Mouse (Mus musculus): ENCODE measurements around the gene Cd80. TPM values are rescaled to one million over a fixed set of nuclear protein-coding genes. Genes with fewer than 3 reads are reported as not detected.
"Not testable (repeated sequence)": the region's sequence is repeated elsewhere in the genome, so short reads cannot be mapped to it uniquely, and the experiment has no call there.

The Cd80 gene
- polyA plus RNA-seq, 1 experiment from 2014 or later = 0.87 TPM

GRCm38 (mm10) chr16:38477241-38477608 lies 21.9 kb downstream of the Cd80 start:
- peak overlapping the region; percentile 65 for H3K4me2 ChIP-seq (replicated peaks)
- H3K27ac ChIP-seq (replicated peaks); H3K9ac ChIP-seq (replicated peaks); H3K9me3 ChIP-seq; H3K36me3 ChIP-seq; ATAC-seq (ENCODE audit: low FRiP score, low read depth); H3K27me3 ChIP-seq: not testable (repeated sequence)
- peak overlapping the region; percentile 37 for H3K4me3 ChIP-seq
- 59% methylated on average over 14 of the region's 14 CpGs for WGBS
- H3K4me1 ChIP-seq = peaks cover 10% of the 10 kb centered on the region

GRCm38 (mm10) chr16:38478296-38478695 lies 22.9 kb downstream of the Cd80 start:
- Histone ChIP-seq H3K27me3 (peaks cover 11% of the 10 kb centered on the region), H3K4me3 (no peak overlapping the region), H3K36me3 (no peaks in the 10 kb centered on the region), H3K9ac (replicated peaks) (no peak overlapping the region), H3K9me3 (no peaks in the 10 kb centered on the region), H3K4me1 (peaks cover 14% of the 10 kb centered on the region), H3K27ac (replicated peaks) (no peak overlapping the region), H3K4me2 (replicated peaks) (no peak overlapping the region)
- 92% methylated on average over 3 of the region's 3 CpGs for WGBS
- ATAC-seq (ENCODE audit: low FRiP score, low read depth) = no peak

- Histone ChIP-seq H3K4me2 (replicated peaks) (no peak overlapping the region), H3K9me3 (no peaks in the 10 kb centered on the region), H3K9ac (replicated peaks) (no peak overlapping the region), H3K27ac (replicated peaks) (no peak overlapping the region), H3K4me3 (no peak overlapping the region), H3K4me1 (peaks cover 18% of the 10 kb centered on the region), H3K27me3 (peaks cover 22% of the 10 kb centered on the region), H3K36me3 (no peaks in the 10 kb centered on the region)
- ATAC-seq (ENCODE audit: low FRiP score, low read depth) = no peak
- WGBS = 82% methylated on average over 4 of the region's 4 CpGs
These were observed 26.0 kb downstream of the Cd80 start for GRCm38 (mm10) chr16:38481327-38481726.

GRCm38 (mm10) chr16:38482780-38483562 lies 27.6 kb downstream of the Cd80 start:
- no peaks in the 10 kb centered on the region for H3K36me3 ChIP-seq
- 0 out of 2 replicates have a peak overlapping the region, but pooled peaks have one; percentile 34 for H3K9ac ChIP-seq (replicated peaks)
- H3K27ac ChIP-seq (replicated peaks) = no peak overlapping the region
- H3K27me3 ChIP-seq = peaks cover 19% of the 10 kb centered on the region
- peak overlapping the region; percentile 56 for H3K4me2 ChIP-seq (replicated peaks)
- peaks cover 10% of the 10 kb centered on the region; the same call in 1 of the 2 replicates for H3K4me1 ChIP-seq
- ATAC-seq (ENCODE audit: low FRiP score, low read depth) = no peak
- 17% methylated on average over 32 of the region's 32 CpGs for WGBS
- H3K9me3 ChIP-seq = no peaks in the 10 kb centered on the region
- peak overlapping the region; percentile 34 for H3K4me3 ChIP-seq

GRCm38 (mm10) chr16:38483582-38484309 lies 28.4 kb downstream of the Cd80 start:
- Histone ChIP-seq H3K9ac (replicated peaks) (0 out of 2 replicates have a peak overlapping the region, but pooled peaks have one; percentile 20), H3K27ac (replicated peaks) (no peak overlapping the region), H3K4me3 (peak overlapping the region; percentile 34), H3K36me3 (no peaks in the 10 kb centered on the region), H3K9me3 (no peaks in the 10 kb centered on the region), H3K4me1 (peaks cover 10% of the 10 kb centered on the region; the same call in 1 of the 2 replicates), H3K4me2 (replicated peaks) (peak overlapping the region; percentile 56), H3K27me3 (peaks cover 19% of the 10 kb centered on the region)
- no peak for ATAC-seq (ENCODE audit: low FRiP score, low read depth)
- 38% methylated on average over 42 of the region's 42 CpGs for WGBS

GRCm38 (mm10) chr16:38492551-38492950 lies 37.2 kb downstream of the Cd80 start:
- no peak overlapping the region for H3K4me2 ChIP-seq (replicated peaks)
- peaks cover 11% of the 10 kb centered on the region for H3K36me3 ChIP-seq
- WGBS = 89% methylated on average over 3 of the region's 3 CpGs
- no peaks in the 10 kb centered on the region for H3K9me3 ChIP-seq
- no peak overlapping the region for H3K9ac ChIP-seq (replicated peaks)
- H3K27me3 ChIP-seq = no peaks in the 10 kb centered on the region
- ATAC-seq (ENCODE audit: low FRiP score, low read depth) = no peak
- no peaks in the 10 kb centered on the region for H3K4me1 ChIP-seq
- H3K27ac ChIP-seq (replicated peaks) = no peak overlapping the region
- no peak overlapping the region for H3K4me3 ChIP-seq

- WGBS = 89% methylated on average over 10 of the region's 10 CpGs
- H3K36me3 ChIP-seq = peaks cover 23% of the 10 kb centered on the region
- H3K4me1 ChIP-seq = no peaks in the 10 kb centered on the region
These were observed 38.5 kb downstream of the Cd80 start for GRCm38 (mm10) chr16:38493890-38494289.

GRCm38 (mm10) chr16:38496604-38497140 lies 41.3 kb downstream of the Cd80 start:
- peaks cover 44% of the 10 kb centered on the region for H3K36me3 ChIP-seq
- ATAC-seq (ENCODE audit: low FRiP score, low read depth) = no peak
- H3K9ac ChIP-seq (replicated peaks) = no peak overlapping the region
- H3K4me2 ChIP-seq (replicated peaks) = no peak overlapping the region
- H3K4me3 ChIP-seq = no peak overlapping the region
- no peaks in the 10 kb centered on the region for H3K27me3 ChIP-seq
- WGBS = 85% methylated on average over 7 of the region's 7 CpGs
- no peaks in the 10 kb centered on the region for H3K4me1 ChIP-seq
- H3K27ac ChIP-seq (replicated peaks) = no peak overlapping the region
- no peaks in the 10 kb centered on the region for H3K9me3 ChIP-seq

More at GRCm38 (mm10) chr16:38493890-38494289, 38.5 kb downstream of the Cd80 start:
- Histone ChIP-seq H3K27ac (replicated peaks) (no peak overlapping the region), H3K4me3 (no peak overlapping the region), H3K9ac (replicated peaks) (no peak overlapping the region), H3K4me2 (replicated peaks) (no peak overlapping the region), H3K27me3 (no peaks in the 10 kb centered on the region), H3K9me3 (no peaks in the 10 kb centered on the region)
- ATAC-seq (ENCODE audit: low FRiP score, low read depth) = no peak

GRCm38 (mm10) chr16:38502469-38502868 lies 47.1 kb downstream of the Cd80 start:
- no peak overlapping the region for H3K27ac ChIP-seq (replicated peaks)
- H3K4me1 ChIP-seq = no peaks in the 10 kb centered on the region
- WGBS = 93% methylated on average over 10 of the region's 10 CpGs
- H3K4me3 ChIP-seq = no peak overlapping the region
- H3K27me3 ChIP-seq = no peaks in the 10 kb centered on the region
- H3K4me2 ChIP-seq (replicated peaks) = no peak overlapping the region
- H3K9me3 ChIP-seq = no peaks in the 10 kb centered on the region
- H3K9ac ChIP-seq (replicated peaks) = no peak overlapping the region
- H3K36me3 ChIP-seq = peaks cover 74% of the 10 kb centered on the region
- ATAC-seq (ENCODE audit: low FRiP score, low read depth) = no peak

GRCm38 (mm10) chr16:38503528-38503927 lies 48.2 kb downstream of the Cd80 start:
- no peak overlapping the region for H3K4me2 ChIP-seq (replicated peaks)
- H3K27me3 ChIP-seq = no peaks in the 10 kb centered on the region
- 92% methylated on average over 4 of the region's 4 CpGs for WGBS
- peaks cover 75% of the 10 kb centered on the region for H3K36me3 ChIP-seq
- H3K4me3 ChIP-seq = no peak overlapping the region
- H3K9me3 ChIP-seq = no peaks in the 10 kb centered on the region
- no peak overlapping the region for H3K9ac ChIP-seq (replicated peaks)
- no peak for ATAC-seq (ENCODE audit: low FRiP score, low read depth)
- no peaks in the 10 kb centered on the region for H3K4me1 ChIP-seq
- no peak overlapping the region for H3K27ac ChIP-seq (replicated peaks)

GRCm38 (mm10) chr16:38506041-38506634 lies 50.8 kb downstream of the Cd80 start:
- peak; percentile 78 for ATAC-seq (ENCODE audit: low FRiP score, low read depth)
- Histone ChIP-seq H3K9me3 (no peaks in the 10 kb centered on the region), H3K4me1 (no peaks in the 10 kb centered on the region), H3K9ac (replicated peaks) (no peak overlapping the region), H3K4me2 (replicated peaks) (no peak overlapping the region), H3K4me3 (no peak overlapping the region), H3K36me3 (peaks cover 73% of the 10 kb centered on the region), H3K27ac (replicated peaks) (no peak overlapping the region), H3K27me3 (no peaks in the 10 kb centered on the region)
- WGBS = 81% methylated on average over 4 of the region's 4 CpGs

GRCm38 (mm10) chr16:38510846-38511245 lies 55.5 kb downstream of the Cd80 start:
- no peaks in the 10 kb centered on the region for H3K27me3 ChIP-seq
- H3K4me2 ChIP-seq (replicated peaks) = no peak overlapping the region
- no peak for ATAC-seq (ENCODE audit: low FRiP score, low read depth)
- H3K36me3 ChIP-seq = peaks cover 64% of the 10 kb centered on the region
- no peaks in the 10 kb centered on the region for H3K9me3 ChIP-seq
- WGBS = 95% methylated on average over 2 of the region's 2 CpGs
- no peaks in the 10 kb centered on the region for H3K4me1 ChIP-seq
- no peak overlapping the region for H3K4me3 ChIP-seq
- no peak overlapping the region for H3K9ac ChIP-seq (replicated peaks)
- H3K27ac ChIP-seq (replicated peaks) = no peak overlapping the region
